Mouse (Mus musculus) hindbrain, embryonic 16.5 days (tissue): ENCODE data around the gene Sesn2. TPM values are rescaled to one million over a fixed set of nuclear protein-coding genes. Genes with fewer than 3 reads are reported as not detected.
A peak's percentile ranks its signal among the peaks of the same experiment; 100 is the strongest.

Experiments used
- ATAC-seq: fragments of 200-750 bp; cut with Nextera tagmentation; 2 replicates; pipeline ENCODE4 v1.8.0; 2017; ENCODE audit warnings: moderate TSS enrichment, moderate library complexity
- H3K27ac ChIP-seq: fragments of 300-500 bp; sonication (generic); 2 replicates; pipeline ENCODE4 v1.5.1; 2014; ENCODE audit warnings: low read depth, mild to moderate bottlenecking, control low read depth, low read length, moderate library complexity
- H3K27me3 ChIP-seq: fragments of 300-500 bp; sonication (generic); replicated peaks from 2 replicates; pipeline ENCODE4 v1.6.1; 2014; ENCODE audit warnings: low read length; ENCODE audit not compliant: control insufficient read depth, insufficient read depth
- H3K36me3 ChIP-seq: fragments of 300-500 bp; sonication (generic); 2 replicates; pipeline ENCODE4 v1.6.1; 2014; ENCODE audit warnings: mild to moderate bottlenecking, low read length, moderate library complexity, mixed read lengths; ENCODE audit not compliant: control insufficient read depth, insufficient read depth
- H3K4me1 ChIP-seq: fragments of 300-500 bp; sonication (generic); 2 replicates; pipeline ENCODE4 v1.6.1; 2014; ENCODE audit warnings: low read depth, low read length; ENCODE audit not compliant: control insufficient read depth, insufficient read depth
- H3K4me2 ChIP-seq: fragments of 300-500 bp; sonication (generic); 2 replicates; pipeline ENCODE4 v1.6.1; 2014; ENCODE audit warnings: mild to moderate bottlenecking, low read length, control low read depth, moderate library complexity
- H3K4me3 ChIP-seq: fragments of 300-500 bp; sonication (generic); 2 replicates; pipeline ENCODE4 v1.5.1; 2014; ENCODE audit warnings: mild to moderate bottlenecking, low read length, control low read depth, moderate library complexity
- H3K9ac ChIP-seq: fragments of 300-500 bp; sonication (generic); 2 replicates; pipeline ENCODE4 v1.6.1; 2014; ENCODE audit warnings: low read depth, mild to moderate bottlenecking, control low read depth, low read length, moderate library complexity
- H3K9me3 ChIP-seq: fragments of 300-500 bp; sonication (generic); 2 replicates; pipeline ENCODE4 v1.6.1; 2014; ENCODE audit warnings: mild to moderate bottlenecking, low read length, moderate library complexity; ENCODE audit not compliant: control insufficient read depth
- WGBS: fragments of 180-500 bp; shearing (Covaris S2); extraction: QIAGEN DNeasy Blood & Tissue Kit; methylation state at CpG from one replicate; pipeline ENCODE4 v1.1.7; 2014; 5-methylcytosine and 5-hydroxymethylcytosine counted together
- polyA plus RNA-seq: library from polyadenylated mRNA; unstranded; fragments of >200 nt; fragmentation: Nextera tagmentation; extraction: Ambion mirVana; gene quantifications from 2 replicates; pipeline ENCODE4 v1.2.1, GENCODE M21; 2015

Sesn2 gene
- polyA plus RNA-seq, 1 experiment from 2014 or later: 13.3 TPM

DNA sequence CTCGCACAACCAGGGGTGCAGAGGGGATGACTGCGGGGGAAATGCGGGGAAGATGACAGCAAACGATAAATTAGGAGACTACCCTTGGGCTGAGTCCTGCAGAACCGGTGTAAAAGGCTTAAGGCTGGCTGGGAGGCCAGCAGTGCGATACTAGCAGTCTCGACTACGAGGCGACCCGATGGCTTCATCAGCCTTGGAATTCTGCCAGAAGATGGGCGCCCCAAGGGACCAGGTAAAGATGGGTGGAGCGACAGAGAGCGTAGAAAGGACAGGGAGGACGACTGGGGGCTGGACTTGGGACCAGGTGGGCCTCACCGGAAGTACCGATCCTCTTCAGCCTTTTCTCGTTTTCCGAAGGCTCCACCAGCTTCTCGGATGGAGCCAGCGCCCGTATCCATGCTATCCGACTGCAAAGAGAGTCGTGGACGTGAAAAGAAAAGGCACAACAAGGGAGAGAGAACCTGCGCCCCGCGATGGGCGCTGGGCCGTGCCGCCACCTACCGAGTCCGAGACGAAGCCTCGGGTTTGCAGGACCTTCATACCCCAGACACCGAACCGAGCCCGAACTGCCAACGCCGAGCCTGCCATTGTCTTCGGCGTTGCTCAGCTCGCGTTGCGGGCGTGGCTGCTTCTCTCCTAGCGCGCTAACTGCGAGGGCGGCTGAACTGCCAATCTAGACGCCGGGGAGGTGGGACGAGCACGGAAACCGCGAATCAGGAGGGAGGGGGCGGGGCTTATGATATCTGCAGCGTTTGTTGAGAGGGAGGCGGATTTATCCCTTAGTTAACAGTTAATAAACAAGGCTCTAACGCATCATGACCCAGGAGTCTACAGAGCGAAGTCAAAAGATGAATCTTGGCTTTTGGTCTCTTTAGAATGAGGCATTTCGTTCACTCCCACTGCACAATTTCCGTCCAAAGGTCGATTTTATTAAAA, 22.9 kb upstream of the Sesn2 start, which contains the start of gene Atpif1:
TSS of gene Atpif1 (minus strand) at position 679 of the 936 bp plus-strand sequence.
- peaks cover 13% of the 10 kb centered on the region for H3K36me3 ChIP-seq
- H3K4me3 ChIP-seq: peak within 1 kb of the TSS; percentile 78
- H3K27me3 ChIP-seq: no peaks in the 10 kb centered on the region
- under 1% methylated on average over 63 of the region's 63 CpGs for WGBS
- no peaks in the 10 kb centered on the region for H3K9me3 ChIP-seq
- peak within 1 kb of the TSS; percentile 91 for H3K9ac ChIP-seq
- H3K4me1 ChIP-seq: peaks cover 26% of the 10 kb centered on the region
- peak; percentile 91 for ATAC-seq
- peak within 1 kb of the TSS; percentile 97 for H3K27ac ChIP-seq
- H3K4me2 ChIP-seq: peak within 1 kb of the TSS; percentile 72

DNA sequence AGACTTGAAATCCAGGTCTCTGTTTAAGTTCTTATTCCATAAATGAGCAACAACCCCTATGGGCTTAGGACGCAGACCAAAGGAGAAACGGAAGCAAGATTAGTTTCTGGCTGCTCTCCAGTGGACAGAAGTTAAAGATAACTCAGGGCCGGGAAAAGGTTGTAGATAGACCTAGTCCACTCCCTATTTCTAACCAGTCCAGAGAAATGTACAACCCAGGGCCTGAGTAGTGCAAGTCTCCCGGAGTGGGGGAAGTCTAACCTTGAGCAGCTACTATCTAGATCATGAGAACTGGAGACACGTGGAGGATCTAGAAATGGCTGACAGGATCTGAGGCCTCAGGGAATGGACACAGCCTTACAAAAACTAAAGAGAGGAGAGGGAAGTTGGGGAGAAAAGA, 22.2 kb upstream of the Sesn2 start:
- Histone ChIP-seq H3K27ac (peak overlapping the region; percentile 97), H3K36me3 (peaks cover 13% of the 10 kb centered on the region), H3K27me3 (no peaks in the 10 kb centered on the region), H3K9ac (peak overlapping the region; percentile 91), H3K4me1 (peaks cover 26% of the 10 kb centered on the region), H3K4me2 (peak overlapping the region; percentile 72), H3K4me3 (peak overlapping the region; percentile 78), H3K9me3 (no peaks in the 10 kb centered on the region)
- ATAC-seq: peak; percentile 5; the same call in 1 of the 2 replicates
- 20% methylated on average over 5 of the region's 5 CpGs for WGBS

DNA sequence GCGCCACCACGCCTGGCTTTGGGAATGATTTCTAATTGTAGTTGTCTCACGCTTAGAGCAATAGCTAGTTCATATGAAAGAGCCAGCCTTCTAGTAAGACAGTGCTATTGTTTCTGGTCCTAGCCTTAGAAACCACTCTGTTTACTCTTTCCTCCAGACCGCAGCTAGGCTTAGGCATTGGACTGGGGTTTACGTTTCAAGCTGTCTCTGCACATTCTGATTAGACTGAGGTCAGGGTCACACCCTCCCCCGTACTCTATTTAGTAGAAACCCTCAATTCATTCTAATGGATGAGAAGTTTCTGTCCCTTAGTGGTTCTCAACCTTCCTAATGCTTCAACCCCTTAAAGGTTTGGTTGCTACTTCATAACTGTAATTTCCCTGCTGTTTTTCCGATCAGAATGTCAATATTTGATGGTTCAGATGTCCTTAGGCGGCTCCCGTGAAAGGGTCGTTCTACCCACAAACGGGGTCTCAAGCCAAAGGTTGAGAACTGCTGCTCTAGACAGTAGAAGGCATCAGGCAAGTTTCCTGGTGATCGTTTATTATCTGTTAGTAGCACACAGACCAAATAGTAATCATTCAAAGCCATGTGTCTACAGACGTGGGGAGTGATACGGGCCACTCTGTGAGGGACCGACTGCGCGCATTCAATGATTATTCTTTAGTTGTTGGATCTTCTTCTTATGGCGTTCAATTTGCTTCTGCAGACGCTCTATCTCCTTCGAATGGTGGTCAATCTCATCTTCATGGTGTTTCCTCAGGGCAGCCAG, 19.9 kb upstream of the Sesn2 start:
- Histone ChIP-seq H3K27me3 (no peaks in the 10 kb centered on the region), H3K4me1 (peaks cover 12% of the 10 kb centered on the region), H3K4me2 (no peak overlapping the region), H3K9me3 (no peaks in the 10 kb centered on the region), H3K9ac (no peak overlapping the region), H3K27ac (no peak overlapping the region), H3K4me3 (no peak overlapping the region), H3K36me3 (peaks cover 13% of the 10 kb centered on the region)
- WGBS: 92% methylated on average over 20 of the region's 20 CpGs
- no peak for ATAC-seq

- peaks cover 13% of the 10 kb centered on the region for H3K36me3 ChIP-seq
- no peak overlapping the region for H3K4me2 ChIP-seq
- no peak overlapping the region for H3K9ac ChIP-seq
- no peak for ATAC-seq
- H3K4me3 ChIP-seq: no peak overlapping the region
- H3K27me3 ChIP-seq: no peaks in the 10 kb centered on the region
- H3K9me3 ChIP-seq: no peaks in the 10 kb centered on the region
- 86% methylated on average over 4 of the region's 4 CpGs for WGBS
- H3K27ac ChIP-seq: no peak overlapping the region
- peaks cover 12% of the 10 kb centered on the region for H3K4me1 ChIP-seq
These were observed 19.0 kb upstream of the Sesn2 start for GRCm38 (mm10) chr4:132529344-132529743.

DNA sequence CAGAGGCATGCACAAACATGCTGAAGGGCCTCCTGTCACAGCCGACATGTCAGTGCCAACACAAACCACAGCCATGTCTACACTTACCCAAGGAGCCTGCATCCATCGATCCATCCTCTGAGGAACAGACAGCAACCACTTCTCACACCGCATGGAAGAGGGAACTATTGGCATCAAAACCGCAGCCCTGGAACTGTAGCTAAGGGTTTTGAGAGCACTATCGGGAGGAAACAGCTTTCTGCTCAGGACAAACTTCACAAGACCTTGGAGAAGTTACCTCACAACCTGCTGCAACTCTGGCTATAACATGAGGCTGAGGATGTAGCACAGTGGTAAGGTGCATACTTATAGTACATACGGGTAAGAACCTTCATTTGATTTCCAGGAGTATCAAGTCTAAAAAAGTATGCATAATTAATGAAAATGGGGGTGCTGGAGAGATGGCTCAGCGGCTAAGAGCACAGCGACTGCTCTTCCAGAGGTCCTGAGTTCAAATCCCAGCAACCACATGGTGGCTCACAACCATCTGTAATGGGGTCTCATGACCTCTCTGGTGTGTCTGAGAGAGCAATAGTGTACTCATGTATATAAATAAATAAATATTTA, 17.7 kb upstream of the Sesn2 start:
- Histone ChIP-seq H3K27me3 (no peaks in the 10 kb centered on the region), H3K4me3 (no peak overlapping the region), H3K4me1 (peaks cover 9% of the 10 kb centered on the region), H3K4me2 (no peak overlapping the region), H3K27ac (no peak overlapping the region), H3K9ac (no peak overlapping the region), H3K36me3 (peaks cover 13% of the 10 kb centered on the region), H3K9me3 (no peaks in the 10 kb centered on the region)
- no peak for ATAC-seq
- 91% methylated on average over 8 of the region's 8 CpGs for WGBS

DNA sequence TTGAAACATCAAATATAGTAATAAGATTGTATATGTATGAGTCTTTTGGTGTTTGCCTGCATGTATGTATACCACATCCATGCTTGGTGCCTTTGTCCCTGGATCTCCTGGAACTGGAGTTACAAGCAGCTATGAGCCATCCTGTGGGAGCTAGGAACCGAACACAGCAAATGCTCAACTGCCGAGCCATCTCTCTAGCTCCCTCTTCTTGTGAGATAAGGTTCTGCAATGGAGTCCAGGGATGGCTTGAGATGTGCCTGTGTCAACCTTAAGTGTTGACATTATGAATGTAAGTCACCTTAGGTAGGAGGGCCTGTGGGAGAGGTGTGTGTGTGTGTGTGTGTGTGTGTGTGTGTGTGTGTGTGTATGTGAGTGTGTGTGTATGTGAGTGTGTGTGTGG, 16.4 kb upstream of the Sesn2 start:
- Histone ChIP-seq H3K4me1 (peaks cover 3% of the 10 kb centered on the region), H3K36me3 (peaks cover 13% of the 10 kb centered on the region), H3K9ac (no peak overlapping the region), H3K27ac (no peak overlapping the region), H3K4me2 (no peak overlapping the region), H3K9me3 (no peaks in the 10 kb centered on the region), H3K27me3 (no peaks in the 10 kb centered on the region), H3K4me3 (no peak overlapping the region)
- 50% methylated on average over 2 of the region's 2 CpGs for WGBS
- no peak for ATAC-seq

DNA sequence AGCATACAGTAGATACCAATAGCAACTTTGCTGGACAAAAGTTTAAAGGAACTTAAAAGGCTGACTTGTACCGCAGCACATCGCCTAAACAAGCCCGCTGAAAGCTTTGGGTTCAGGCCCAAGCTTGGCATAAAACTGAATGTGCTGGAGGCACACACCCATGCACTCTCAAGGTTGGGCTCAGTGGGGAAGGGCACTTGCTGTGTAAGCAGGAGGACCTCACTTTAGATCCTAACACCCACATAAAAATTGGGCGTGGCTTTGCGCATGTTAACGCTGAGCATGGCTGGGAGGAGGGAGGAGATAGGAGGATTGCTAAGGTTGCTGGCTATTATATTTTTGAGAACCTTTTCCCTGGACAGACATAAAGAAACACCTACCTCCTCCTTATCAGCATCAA, 14.5 kb upstream of the Sesn2 start:
- no peaks in the 10 kb centered on the region for H3K9me3 ChIP-seq
- no peak overlapping the region for H3K9ac ChIP-seq
- H3K4me1 ChIP-seq: no peaks in the 10 kb centered on the region
- no peak overlapping the region for H3K4me3 ChIP-seq
- WGBS: 47% methylated on average over 6 of the region's 6 CpGs
- peaks cover 4% of the 10 kb centered on the region for H3K36me3 ChIP-seq
- no peak for ATAC-seq
- no peak overlapping the region for H3K4me2 ChIP-seq
- H3K27me3 ChIP-seq: no peaks in the 10 kb centered on the region
- no peak overlapping the region for H3K27ac ChIP-seq

GRCm38 (mm10) chr4:132524321-132524741, 14.0 kb upstream of the Sesn2 start:
- 18% methylated on average over 11 of the region's 11 CpGs for WGBS
- Histone ChIP-seq H3K4me3 (no peak overlapping the region), H3K27ac (no peak overlapping the region), H3K36me3 (no peaks in the 10 kb centered on the region; the same call in 1 of the 2 replicates), H3K4me1 (no peaks in the 10 kb centered on the region), H3K27me3 (no peaks in the 10 kb centered on the region), H3K9ac (no peak overlapping the region), H3K9me3 (no peaks in the 10 kb centered on the region), H3K4me2 (no peak overlapping the region)
- no peak for ATAC-seq

DNA sequence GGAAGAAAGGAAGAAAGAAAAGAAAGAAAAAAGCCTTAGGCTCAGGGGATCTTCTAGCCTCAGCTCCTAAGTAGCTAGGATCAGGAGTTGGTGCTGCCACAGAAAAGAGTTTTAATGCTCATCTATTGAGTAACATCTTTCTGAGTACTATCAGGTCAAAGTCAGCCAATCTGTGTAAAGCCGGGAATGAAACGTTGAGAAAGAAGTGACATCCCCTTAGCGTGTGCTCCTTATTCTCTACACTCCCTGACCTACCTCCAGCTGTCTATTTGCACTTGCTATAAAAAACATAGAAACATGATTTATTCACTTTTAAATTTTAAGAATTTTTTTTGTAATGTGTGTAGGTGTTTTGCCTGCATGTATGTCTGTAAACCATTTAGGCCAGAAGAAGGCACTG, 8.9 kb upstream of the Sesn2 start:
- 94% methylated on average over 3 of the region's 3 CpGs for WGBS
- no peak overlapping the region for H3K9ac ChIP-seq
- H3K27me3 ChIP-seq: no peaks in the 10 kb centered on the region
- no peak for ATAC-seq
- H3K4me3 ChIP-seq: no peak overlapping the region
- peaks cover 8% of the 10 kb centered on the region for H3K4me1 ChIP-seq
- H3K4me2 ChIP-seq: no peak overlapping the region
- H3K27ac ChIP-seq: no peak overlapping the region
- H3K36me3 ChIP-seq: no peaks in the 10 kb centered on the region
- H3K9me3 ChIP-seq: no peaks in the 10 kb centered on the region
